Mouse (Mus musculus) heart, embryonic 15.5 days (tissue): ENCODE measurements at regions not wholly inside any gene's neighbourhood (a gene's known extent, or its start where the extent isn't known, plus 50 kb on each side); places are given as distances from the start of the nearest gene placed in this dataset.

ENCODE experiments used
- ATAC-seq: fragments of 200-750 bp; cut with Nextera tagmentation; replicated peaks from 2 replicates; pipeline ENCODE4 v1.8.0; 2017; ENCODE audit warnings: low read depth, moderate TSS enrichment; ENCODE audit not compliant: insufficient number of reproducible peaks, insufficient read depth, low FRiP score
- H3K27ac ChIP-seq: fragments of 300-500 bp; sonication (generic); 2 replicates; pipeline ENCODE4 v1.5.1; 2015; ENCODE audit warnings: mild to moderate bottlenecking, inconsistent platforms
- H3K27me3 ChIP-seq: fragments of 300-500 bp; sonication (generic); 2 replicates; pipeline ENCODE4 v1.6.1; 2015; ENCODE audit warnings: inconsistent platforms
- H3K36me3 ChIP-seq: fragments of 300-500 bp; sonication (generic); 2 replicates; pipeline ENCODE4 v1.6.1; 2015; ENCODE audit warnings: mild to moderate bottlenecking, inconsistent platforms
- H3K4me1 ChIP-seq: fragments of 300-500 bp; sonication (generic); replicated peaks from 2 replicates; pipeline ENCODE4 v1.6.1; 2015; ENCODE audit warnings: inconsistent platforms
- H3K4me2 ChIP-seq: fragments of 300-500 bp; sonication (generic); 2 replicates; pipeline ENCODE4 v1.6.1; 2015; ENCODE audit warnings: inconsistent platforms, mild to moderate bottlenecking, moderate library complexity
- H3K4me3 ChIP-seq: fragments of 300-500 bp; sonication (generic); 2 replicates; pipeline ENCODE4 v1.5.1; 2015; ENCODE audit warnings: mild to moderate bottlenecking, inconsistent platforms
- H3K9ac ChIP-seq: fragments of 300-500 bp; sonication (generic); 2 replicates; pipeline ENCODE4 v1.6.1; 2015; ENCODE audit warnings: mild to moderate bottlenecking, inconsistent platforms
- H3K9me3 ChIP-seq: fragments of 300-500 bp; sonication (generic); replicated peaks from 2 replicates; pipeline ENCODE4 v1.6.1; 2016; ENCODE audit warnings: inconsistent platforms
- WGBS: fragments of 180-500 bp; shearing (Covaris S2); methylation state at CpG from one replicate; pipeline ENCODE4 v1.1.7; 2015; ENCODE audit warnings: mixed read lengths; 5-methylcytosine and 5-hydroxymethylcytosine counted together

DNA sequence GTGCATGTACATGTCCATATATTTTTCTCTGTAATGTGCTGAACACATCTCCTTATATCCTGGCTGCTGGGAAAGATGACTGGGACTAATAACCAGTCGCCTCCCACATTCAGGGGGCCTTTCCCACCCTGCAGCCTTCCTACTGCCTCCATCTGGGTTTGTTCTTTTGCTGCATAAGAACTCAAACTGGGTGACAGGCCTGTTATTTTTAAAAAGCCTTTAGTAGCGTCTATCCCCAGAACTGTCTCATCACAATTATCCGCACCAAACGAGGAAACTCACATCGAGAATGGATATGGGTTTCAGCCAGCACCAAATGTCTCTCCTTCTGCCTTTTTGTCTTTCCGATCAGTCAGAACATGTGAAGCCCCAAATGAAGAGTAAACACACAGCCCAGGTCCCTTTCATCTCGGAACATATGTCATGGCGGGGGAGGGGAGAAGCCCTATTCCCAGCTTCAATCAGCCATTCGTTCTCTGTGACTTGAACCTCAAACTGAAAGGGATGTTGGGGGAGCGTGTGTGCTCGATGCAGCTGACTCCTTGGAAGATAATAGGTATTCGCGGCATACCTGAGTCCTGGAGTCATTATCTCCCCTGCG lies 128.3 kb upstream of the Noct start:
- H3K9ac ChIP-seq = no peak overlapping the region
- H3K27me3 ChIP-seq = no peaks in the 10 kb centered on the region
- H3K4me2 ChIP-seq = peak overlapping the region; percentile 29; the same call in 1 of the 2 replicates
- no peaks in the 10 kb centered on the region for H3K4me1 ChIP-seq
- ATAC-seq = no peak
- H3K27ac ChIP-seq = no peak overlapping the region
- no peaks in the 10 kb centered on the region for H3K36me3 ChIP-seq
- WGBS = 35% methylated on average over 14 of the region's 14 CpGs
- H3K9me3 ChIP-seq = no peaks in the 10 kb centered on the region
- H3K4me3 ChIP-seq = no peak overlapping the region

DNA sequence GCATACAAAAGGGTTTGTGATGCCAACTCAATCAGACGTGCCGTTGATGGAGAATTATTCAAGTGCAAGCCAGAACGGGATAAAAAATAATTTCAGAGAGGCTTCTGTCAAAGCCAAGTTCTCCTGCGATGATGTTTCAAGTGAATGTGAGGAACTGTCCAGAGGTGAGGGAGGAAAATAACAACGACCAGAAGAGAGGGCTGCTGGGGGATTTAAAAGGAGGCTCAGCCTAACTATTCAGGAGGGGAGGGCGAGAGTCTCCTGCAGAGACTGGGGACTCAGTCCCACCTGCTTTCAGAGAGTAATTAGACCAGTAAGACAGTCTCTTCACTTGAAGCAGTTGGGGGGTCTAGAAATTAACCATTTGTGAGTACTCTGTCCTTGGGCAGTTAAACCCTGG lies 127.7 kb upstream of the Noct start:
- no peaks in the 10 kb centered on the region for H3K27me3 ChIP-seq
- H3K4me2 ChIP-seq = 0 out of 2 replicates have a peak overlapping the region, but pooled peaks have one; percentile 29
- no peaks in the 10 kb centered on the region for H3K4me1 ChIP-seq
- H3K36me3 ChIP-seq = no peaks in the 10 kb centered on the region
- WGBS = 33% methylated on average over 6 of the region's 6 CpGs
- H3K4me3 ChIP-seq = no peak overlapping the region
- no peak overlapping the region for H3K27ac ChIP-seq
- H3K9me3 ChIP-seq = no peaks in the 10 kb centered on the region
- ATAC-seq = no peak
- H3K9ac ChIP-seq = no peak overlapping the region

DNA sequence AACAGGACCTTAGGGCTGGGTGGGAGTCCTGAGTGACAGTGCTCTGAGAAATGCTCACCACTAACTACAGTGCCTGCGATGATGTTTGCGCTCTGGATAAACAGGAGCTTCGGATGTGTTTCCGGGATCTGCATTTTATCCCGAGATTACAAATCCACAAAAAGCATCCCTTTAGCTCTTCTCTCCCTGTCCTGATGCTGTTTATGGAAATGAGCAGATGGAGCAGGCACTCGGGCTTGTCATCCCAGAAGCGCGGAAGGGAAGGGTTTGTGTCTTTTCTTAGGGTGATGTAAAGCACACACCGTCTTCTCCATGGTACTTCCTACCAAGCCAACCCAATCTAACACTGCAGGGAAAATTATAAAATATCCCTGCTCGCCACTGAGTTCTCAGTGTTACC lies 126.9 kb upstream of the Noct start:
- ATAC-seq = no peak
- 80% methylated on average over 10 of the region's 10 CpGs for WGBS
- no peaks in the 10 kb centered on the region for H3K9me3 ChIP-seq
- no peak overlapping the region for H3K9ac ChIP-seq
- no peaks in the 10 kb centered on the region for H3K36me3 ChIP-seq
- no peak overlapping the region for H3K4me3 ChIP-seq
- no peaks in the 10 kb centered on the region for H3K27me3 ChIP-seq
- H3K4me2 ChIP-seq = no peak overlapping the region
- no peak overlapping the region for H3K27ac ChIP-seq
- H3K4me1 ChIP-seq = no peaks in the 10 kb centered on the region

DNA sequence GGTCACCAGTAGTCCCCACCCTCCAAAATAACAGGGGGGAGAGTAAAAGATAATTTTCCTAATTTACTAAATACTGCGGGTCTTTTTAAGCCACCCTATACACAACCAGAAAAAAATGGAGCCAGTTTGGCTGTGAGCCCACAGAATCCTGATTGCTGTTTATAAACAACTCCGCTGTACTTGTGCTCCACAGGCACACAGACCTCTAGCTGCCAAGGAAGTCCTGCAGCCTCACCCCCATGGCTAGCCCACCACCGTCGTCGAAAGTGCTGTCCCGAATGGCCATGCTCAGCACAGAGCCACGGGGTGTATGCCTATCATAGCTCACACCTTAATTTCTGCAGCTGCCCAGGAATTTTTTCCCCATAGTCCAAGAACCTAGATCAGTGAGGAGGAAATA lies 124.3 kb upstream of the Noct start:
- Histone ChIP-seq H3K36me3 (no peaks in the 10 kb centered on the region), H3K27me3 (no peaks in the 10 kb centered on the region), H3K4me2 (no peak overlapping the region), H3K9me3 (no peaks in the 10 kb centered on the region), H3K4me1 (no peaks in the 10 kb centered on the region), H3K9ac (no peak overlapping the region), H3K4me3 (no peak overlapping the region), H3K27ac (no peak overlapping the region)
- ATAC-seq = no peak
- WGBS = 81% methylated on average over 7 of the region's 7 CpGs

DNA sequence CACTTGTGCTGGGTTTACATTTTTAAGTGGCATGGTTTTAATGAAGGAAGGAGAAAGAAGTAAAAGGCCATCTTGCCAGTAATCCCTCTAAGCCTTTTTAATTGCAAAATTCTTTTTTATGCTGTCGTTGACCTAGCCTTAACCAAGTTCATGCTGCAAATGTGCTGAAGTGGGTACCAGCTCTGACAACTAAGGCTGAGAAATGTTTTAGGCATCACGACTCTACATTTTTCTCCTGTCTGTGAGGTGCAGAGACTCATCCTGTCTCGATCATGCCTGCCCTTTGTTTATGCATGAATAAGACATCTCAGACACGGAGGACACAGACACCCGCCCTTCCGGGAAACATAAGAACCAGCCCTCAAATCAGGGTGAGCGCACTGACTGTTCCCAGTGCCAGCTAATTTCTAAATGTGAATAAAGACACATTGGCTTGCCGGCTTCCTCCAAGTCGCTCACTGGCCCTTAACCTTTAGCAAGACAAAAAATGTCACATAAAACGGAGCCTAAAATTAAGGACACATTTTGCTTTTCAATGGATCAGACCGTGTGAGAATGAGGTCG lies 115.5 kb upstream of the Noct start:
- Histone ChIP-seq H3K36me3 (no peaks in the 10 kb centered on the region), H3K4me2 (no peak overlapping the region), H3K9ac (no peak overlapping the region), H3K4me3 (no peak overlapping the region), H3K27me3 (no peaks in the 10 kb centered on the region), H3K4me1 (no peaks in the 10 kb centered on the region), H3K27ac (no peak overlapping the region), H3K9me3 (no peaks in the 10 kb centered on the region)
- 57% methylated on average over 12 of the region's 12 CpGs for WGBS
- no peak for ATAC-seq

DNA sequence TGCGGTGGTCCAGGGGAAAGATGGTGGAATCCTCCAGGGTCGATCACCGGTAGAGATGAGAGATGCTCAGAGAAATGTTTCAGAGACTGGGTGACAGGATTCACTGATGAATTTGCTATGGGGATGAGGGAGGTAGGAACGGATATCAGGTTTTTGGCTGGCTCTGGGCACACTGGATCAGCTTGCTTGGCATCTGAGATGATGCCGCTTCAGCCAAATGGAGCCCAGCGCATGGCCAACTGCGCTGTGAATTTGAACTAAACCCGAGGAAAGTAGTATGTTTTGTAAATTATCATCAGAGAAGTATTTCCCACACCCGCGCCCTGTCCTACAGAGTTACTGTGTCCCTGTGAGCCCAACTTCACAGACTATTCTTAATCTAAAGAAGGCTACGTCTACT lies 113.0 kb upstream of the Noct start:
- no peak for ATAC-seq
- WGBS = 94% methylated on average over 11 of the region's 11 CpGs
- H3K27ac ChIP-seq = no peak overlapping the region

DNA sequence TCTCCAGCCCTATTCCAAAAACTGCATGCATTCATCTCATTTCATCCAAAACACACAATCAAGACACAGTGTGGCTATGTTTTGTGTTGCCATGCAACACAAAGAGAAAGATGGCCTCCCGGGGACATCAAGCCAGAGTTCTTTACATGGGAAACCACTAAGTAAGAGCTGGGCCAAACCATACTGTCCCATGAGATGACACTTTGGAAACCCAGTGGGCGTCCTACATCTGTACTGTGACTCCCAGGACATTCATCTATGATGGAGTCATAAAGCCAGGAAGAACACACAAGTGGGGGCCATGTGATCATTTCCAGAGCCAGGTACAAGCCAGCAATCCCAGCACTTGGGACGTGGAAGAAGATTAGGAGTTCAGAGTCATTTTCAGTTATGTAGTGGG lies 111.9 kb upstream of the Noct start:
- no peak overlapping the region for H3K4me3 ChIP-seq
- no peaks in the 10 kb centered on the region for H3K36me3 ChIP-seq
- H3K27me3 ChIP-seq = no peaks in the 10 kb centered on the region
- no peak overlapping the region for H3K9ac ChIP-seq
- no peaks in the 10 kb centered on the region for H3K4me1 ChIP-seq
- H3K27ac ChIP-seq = no peak overlapping the region
- H3K4me2 ChIP-seq = no peak overlapping the region
- no peaks in the 10 kb centered on the region for H3K9me3 ChIP-seq
- ATAC-seq = no peak
- 73% methylated on average over 3 of the region's 3 CpGs for WGBS

More for the DNA sequence above, 113.0 kb upstream of the Noct start:
- no peaks in the 10 kb centered on the region for H3K27me3 ChIP-seq
- no peaks in the 10 kb centered on the region for H3K36me3 ChIP-seq
- H3K4me1 ChIP-seq = no peaks in the 10 kb centered on the region
- no peak overlapping the region for H3K9ac ChIP-seq
- H3K4me3 ChIP-seq = no peak overlapping the region
- H3K4me2 ChIP-seq = no peak overlapping the region
- no peaks in the 10 kb centered on the region for H3K9me3 ChIP-seq

DNA sequence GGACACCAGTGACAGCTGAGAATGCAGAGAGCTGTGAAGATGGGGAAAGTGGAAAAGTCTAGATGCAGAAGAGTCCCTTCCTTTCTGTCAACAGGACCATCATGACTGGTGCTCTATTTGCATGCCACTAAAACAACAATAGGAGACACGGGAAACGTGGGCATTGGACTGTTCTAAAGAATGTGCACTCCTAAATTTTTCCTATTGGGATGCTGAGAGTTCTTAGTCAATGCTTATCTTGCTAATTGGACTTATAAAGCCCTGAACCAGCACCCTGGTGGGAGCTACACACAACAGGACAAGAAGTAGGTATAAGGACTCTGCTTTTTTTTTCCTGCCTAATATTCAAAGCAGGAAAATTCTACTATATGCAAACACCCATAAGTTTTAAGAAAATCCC lies 108.3 kb upstream of the Noct start:
- WGBS = 63% methylated on average over 2 of the region's 2 CpGs
- no peak for ATAC-seq

DNA sequence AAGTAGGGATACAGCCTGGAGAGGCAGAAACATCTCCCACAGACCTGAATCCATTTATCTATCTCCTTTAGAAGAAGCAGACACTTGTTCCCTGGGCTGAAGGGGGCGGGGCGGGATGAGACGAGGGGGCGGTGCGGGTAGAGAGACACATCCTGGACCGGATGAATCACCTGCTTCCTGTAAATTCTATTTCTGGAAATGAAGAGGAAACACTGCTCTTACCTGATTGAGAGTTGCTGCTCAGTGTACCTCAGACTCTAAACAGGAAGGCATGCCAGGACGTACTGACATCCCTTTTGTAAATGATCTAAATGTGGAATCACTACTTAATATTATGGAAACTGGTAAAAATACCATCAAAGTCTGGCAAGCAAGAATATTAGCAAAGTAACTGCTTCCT lies 105.5 kb upstream of the Noct start:
- WGBS = 63% methylated on average over 7 of the region's 7 CpGs
- Histone ChIP-seq H3K9ac (no peak overlapping the region), H3K27me3 (no peaks in the 10 kb centered on the region), H3K36me3 (no peaks in the 10 kb centered on the region), H3K9me3 (no peaks in the 10 kb centered on the region), H3K4me3 (no peak overlapping the region), H3K27ac (no peak overlapping the region), H3K4me1 (no peaks in the 10 kb centered on the region), H3K4me2 (no peak overlapping the region)
- ATAC-seq = no peak

More for the DNA sequence above, 108.3 kb upstream of the Noct start:
- no peak overlapping the region for H3K27ac ChIP-seq
- no peaks in the 10 kb centered on the region for H3K4me1 ChIP-seq
- no peak overlapping the region for H3K9ac ChIP-seq
- H3K9me3 ChIP-seq = no peaks in the 10 kb centered on the region
- no peak overlapping the region for H3K4me3 ChIP-seq
- no peak overlapping the region for H3K4me2 ChIP-seq
- H3K27me3 ChIP-seq = no peaks in the 10 kb centered on the region
- no peaks in the 10 kb centered on the region for H3K36me3 ChIP-seq

DNA sequence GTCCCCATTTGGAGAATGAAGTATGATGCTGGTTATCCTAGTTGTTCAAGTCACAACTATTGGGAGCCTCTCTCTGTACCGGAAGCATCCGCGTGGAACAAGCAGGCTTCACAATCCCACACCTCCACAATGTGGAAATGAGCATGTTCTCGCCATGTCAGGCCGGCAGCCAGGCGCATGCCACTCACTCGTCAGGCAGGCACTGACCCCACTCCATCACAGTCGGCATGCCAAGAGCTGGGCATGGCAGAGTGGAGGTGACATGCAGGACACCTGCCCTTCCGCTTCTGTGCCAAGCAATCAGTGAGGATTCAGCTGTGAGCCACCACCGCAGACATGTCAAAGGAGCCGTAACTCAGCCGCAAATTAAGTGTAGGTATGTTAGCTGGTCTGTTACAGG lies 103.7 kb upstream of the Noct start:
- H3K4me1 ChIP-seq = no peaks in the 10 kb centered on the region
- 84% methylated on average over 12 of the region's 12 CpGs for WGBS
- no peak for ATAC-seq
- no peaks in the 10 kb centered on the region for H3K9me3 ChIP-seq
- no peaks in the 10 kb centered on the region for H3K36me3 ChIP-seq
- H3K4me2 ChIP-seq = no peak overlapping the region
- no peaks in the 10 kb centered on the region for H3K27me3 ChIP-seq
- H3K4me3 ChIP-seq = no peak overlapping the region
- H3K27ac ChIP-seq = no peak overlapping the region
- H3K9ac ChIP-seq = no peak overlapping the region

DNA sequence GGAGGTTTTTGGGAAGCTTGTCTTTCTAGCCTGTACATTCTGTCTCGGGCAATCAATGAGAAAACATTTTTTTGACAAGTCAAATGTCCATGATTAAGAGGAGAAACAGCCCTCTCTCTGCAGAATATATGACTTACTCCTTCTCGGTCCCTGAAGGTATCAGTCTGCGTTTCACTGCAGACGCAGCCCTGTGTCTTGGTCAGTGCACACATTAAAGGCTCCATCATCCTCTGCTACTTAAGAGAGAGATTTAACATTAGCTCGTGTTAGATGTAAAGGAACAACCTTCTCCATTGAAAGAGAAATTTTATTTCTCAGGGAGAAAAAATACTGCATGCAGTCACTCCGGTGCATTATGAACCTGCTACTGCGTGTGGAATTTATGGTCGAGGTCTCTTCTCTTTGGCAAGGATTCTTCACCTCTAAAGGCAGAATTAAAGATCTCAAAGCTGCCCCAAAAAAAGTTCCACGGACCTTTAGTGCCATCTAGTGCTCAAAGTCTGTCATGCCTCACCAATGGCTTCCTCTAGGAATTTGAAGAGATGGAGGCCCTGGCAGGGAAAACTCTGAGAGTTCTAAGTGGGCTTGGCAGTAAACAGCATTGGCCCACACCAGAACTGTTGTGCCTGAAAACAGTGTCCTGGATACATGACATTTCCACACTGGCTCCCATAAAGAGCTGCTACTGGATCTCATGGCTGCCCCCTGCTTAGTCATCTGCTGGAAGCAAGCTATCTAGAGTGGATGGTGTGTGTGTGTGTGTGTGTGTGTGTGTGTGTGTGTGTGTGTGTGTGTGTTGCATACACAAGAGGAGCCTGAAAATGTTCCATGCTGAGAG lies 102.3 kb upstream of the Noct start:
- ATAC-seq = no peak
- no peaks in the 10 kb centered on the region for H3K36me3 ChIP-seq
- no peak overlapping the region for H3K4me2 ChIP-seq

DNA sequence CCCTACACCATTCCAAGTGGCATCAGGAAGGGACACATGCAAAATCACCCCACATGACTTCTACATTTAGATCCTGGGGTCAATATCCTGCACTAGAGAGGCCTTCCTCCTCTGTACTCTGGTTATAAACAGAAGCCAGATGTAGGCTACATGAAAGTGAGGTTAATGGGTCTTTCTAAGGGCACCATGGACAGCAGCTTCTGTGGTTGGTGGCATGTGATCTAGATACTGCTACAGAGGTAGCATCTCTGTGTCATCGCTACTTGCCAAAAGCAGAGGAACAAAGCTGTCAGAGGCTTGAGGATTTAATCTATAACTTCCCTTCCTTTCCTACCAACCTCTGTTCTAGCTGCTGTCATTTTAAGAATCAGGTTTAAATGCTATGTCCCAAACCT lies 101.7 kb upstream of the Noct start:
- H3K36me3 ChIP-seq = no peaks in the 10 kb centered on the region
- 97% methylated on average over 1 of the region's 1 CpGs for WGBS
- H3K4me1 ChIP-seq = no peaks in the 10 kb centered on the region
- no peaks in the 10 kb centered on the region for H3K9me3 ChIP-seq
- H3K9ac ChIP-seq = no peak overlapping the region
- no peak overlapping the region for H3K4me3 ChIP-seq
- H3K27me3 ChIP-seq = no peaks in the 10 kb centered on the region
- H3K4me2 ChIP-seq = no peak overlapping the region
- no peak for ATAC-seq
- no peak overlapping the region for H3K27ac ChIP-seq

More for the DNA sequence above, 102.3 kb upstream of the Noct start:
- no peaks in the 10 kb centered on the region for H3K4me1 ChIP-seq
- no peak overlapping the region for H3K27ac ChIP-seq
- 35% methylated on average over 9 of the region's 9 CpGs for WGBS
- no peaks in the 10 kb centered on the region for H3K9me3 ChIP-seq
- H3K9ac ChIP-seq = no peak overlapping the region
- H3K27me3 ChIP-seq = no peaks in the 10 kb centered on the region
- H3K4me3 ChIP-seq = no peak overlapping the region
